Mouse (Mus musculus) frontal cortex, postnatal 25 days (tissue): ENCODE measurements around the gene Sipa1l1.

Source experiments
- DNase-seq, 2 experiments: peaks; one replicate each; pipeline ENCODE4 v3.0.0; 2022; ENCODE audit warnings: low spot score in 2 of 2

Gene Sipa1l1

DNA sequence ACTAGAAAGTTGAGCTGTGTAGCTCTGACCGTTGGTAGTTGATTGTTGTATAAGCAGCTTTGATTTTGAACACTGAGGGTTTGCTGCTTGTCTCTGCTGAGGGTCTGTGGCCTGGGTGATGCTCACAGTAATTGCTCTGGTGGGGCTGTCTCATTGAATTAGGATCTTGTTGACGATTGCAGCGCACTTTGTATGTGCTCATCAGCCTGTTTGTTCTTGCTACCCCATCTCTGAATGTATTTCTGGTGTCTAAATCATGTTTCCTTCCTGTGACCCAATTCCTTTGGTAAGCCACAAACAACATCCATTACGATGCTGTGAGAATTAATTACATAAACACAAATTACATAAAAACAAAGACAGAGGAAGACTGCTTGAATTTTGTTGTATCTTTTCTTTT is 39.5 kb downstream of the Sipa1l1 start:
- no peak for DNase-seq

DNA sequence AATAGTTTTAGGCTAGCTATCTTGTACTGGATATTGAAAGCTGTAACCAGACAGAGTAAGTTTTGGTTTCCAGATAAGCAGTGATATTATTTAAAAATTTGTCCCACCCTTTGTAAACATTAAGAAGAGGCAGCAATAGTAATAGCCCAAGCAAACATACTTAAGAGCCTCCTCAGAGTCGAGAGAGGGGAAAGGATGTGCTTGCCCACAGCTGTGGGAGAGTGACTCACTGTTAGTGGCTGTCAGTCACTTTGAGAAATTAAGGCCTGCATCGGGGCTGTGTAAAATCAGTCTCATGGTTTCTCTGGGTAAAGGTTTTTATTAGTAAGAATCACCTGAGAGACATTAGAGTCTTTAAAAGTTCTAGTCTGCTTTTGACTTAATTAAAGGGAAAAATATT is 40.6 kb downstream of the Sipa1l1 start:
- DNase-seq = no peak

DNA sequence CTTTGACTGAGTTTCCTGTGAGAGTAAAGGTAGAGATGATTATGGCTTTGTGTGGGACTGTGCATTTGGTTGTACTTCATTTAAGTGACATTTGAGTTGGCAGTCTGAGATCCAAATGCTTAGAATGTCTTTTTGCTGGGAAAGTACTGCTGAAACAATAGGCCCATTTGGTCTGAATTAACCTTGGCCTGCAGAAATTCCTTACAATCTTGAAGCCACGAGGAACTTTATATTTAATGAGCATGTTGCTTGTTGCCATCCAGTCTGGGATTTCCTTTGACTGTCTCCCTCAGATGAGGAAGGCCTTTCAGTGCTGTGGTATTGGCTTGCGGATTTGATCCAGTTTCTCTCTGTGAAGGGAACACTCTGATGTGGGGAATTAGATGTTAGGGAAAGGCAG is 43.9 kb downstream of the Sipa1l1 start:
- DNase-seq = no peak

DNA sequence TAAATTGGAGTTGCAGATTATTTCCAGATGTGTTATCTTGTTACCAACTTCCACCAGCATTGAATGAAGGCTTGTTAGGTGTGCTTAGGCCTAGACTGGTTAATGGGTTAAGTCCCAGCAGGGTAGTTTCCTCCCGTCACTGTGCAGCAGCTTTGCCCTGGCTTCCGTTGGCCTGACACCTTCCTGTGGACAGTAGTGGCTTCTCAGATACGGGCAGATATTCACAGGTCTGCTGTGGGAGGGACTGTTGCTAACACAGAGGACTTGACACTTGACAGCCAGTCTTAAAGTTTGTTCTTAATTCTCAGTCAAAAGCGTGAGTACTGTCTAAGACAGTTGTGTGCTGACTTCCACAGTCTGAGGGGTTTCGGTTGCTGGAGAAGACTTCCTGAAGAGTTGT is 45.8 kb downstream of the Sipa1l1 start:
- DNase-seq = no peak

DNA sequence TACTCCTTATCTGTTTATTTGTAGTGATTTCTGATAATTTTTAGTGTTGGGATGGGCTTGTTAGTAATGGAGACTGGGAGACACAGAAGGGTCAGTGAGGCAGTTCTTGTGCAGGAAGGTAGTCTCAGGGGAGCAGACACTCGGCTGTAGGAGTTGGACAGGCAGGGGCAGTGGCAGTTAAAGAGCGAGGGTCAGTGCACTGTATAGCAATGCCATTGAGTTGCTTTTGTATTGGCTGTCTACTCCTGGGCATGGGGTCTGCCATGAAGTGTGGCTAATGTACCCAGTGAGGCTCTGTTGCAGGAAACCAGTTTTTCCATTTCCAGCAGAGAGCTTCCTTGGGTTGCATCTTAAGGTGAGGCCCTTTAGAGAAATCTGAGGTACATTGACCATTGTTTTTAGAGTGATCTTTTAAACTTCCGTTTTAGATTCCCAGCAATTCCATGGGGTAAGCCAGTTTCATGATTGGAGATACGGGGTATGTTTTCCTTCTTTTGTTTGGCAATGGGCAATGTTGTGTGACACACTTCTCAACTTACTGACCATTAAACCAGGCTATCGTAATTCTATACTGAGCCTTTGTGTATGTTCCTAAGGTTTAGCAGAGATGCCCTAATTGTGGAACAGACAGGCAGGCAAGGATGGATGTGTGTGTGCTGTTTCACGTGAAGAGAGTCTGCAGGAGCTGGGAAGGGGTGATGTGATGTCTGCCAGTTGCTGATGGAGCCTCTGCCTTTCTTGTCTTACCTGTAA is 47.9 kb downstream of the Sipa1l1 start:
- DNase-seq = no peak

DNA sequence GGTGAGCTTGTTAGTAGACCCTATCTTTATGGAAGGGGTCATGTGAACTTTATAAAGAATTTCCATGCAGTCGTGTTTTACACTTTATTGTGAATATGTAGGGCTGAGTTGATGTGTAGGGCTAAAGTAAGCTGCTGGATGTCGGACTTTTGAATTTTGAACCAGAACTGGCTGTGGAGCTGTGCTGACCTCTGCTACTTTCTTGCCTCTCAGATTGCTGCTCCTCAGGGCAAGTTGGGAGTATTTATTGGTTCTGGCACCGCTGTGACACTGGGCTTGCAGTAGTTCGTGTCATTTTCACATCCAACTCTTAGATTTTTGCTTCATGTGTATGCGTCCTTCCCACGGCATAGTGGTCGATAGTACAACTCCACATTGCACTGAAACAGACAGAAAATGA is 49.1 kb downstream of the Sipa1l1 start:
- DNase-seq = no peak

DNA sequence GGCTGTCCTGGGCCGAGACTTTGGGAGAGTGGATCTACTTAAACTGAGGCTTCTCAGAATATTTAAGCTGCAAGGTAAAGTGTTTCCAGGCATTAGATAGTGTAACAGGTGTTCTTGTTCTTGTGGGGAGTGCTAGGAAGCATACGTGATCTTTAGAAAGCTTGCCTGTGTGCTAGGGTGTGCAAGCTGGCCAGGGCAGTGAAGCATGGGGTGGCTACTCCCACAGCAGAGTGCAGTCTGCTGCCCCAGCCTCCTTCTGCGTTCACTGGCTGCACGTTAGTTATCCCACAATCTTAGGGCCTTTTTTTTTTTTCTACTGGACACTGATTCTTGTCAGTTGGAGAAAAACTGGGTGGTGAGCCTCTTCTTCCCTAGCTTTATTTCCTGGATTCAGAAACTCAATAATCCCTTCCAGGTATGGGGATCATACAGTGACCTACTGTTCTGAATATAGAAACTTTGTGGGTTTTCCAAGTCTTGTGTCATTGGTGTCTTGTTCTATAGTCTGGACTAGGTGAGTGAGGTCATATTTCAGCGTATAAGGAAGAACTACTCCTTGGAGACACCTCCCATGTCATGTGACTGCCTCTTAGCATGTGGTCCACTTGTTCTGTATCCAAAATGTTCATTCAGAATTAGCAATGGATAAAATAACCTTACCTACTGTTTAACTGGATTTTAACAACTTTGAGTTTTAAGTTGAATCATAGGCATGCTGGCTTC is 51.4 kb downstream of the Sipa1l1 start:
- DNase-seq = no peak

DNA sequence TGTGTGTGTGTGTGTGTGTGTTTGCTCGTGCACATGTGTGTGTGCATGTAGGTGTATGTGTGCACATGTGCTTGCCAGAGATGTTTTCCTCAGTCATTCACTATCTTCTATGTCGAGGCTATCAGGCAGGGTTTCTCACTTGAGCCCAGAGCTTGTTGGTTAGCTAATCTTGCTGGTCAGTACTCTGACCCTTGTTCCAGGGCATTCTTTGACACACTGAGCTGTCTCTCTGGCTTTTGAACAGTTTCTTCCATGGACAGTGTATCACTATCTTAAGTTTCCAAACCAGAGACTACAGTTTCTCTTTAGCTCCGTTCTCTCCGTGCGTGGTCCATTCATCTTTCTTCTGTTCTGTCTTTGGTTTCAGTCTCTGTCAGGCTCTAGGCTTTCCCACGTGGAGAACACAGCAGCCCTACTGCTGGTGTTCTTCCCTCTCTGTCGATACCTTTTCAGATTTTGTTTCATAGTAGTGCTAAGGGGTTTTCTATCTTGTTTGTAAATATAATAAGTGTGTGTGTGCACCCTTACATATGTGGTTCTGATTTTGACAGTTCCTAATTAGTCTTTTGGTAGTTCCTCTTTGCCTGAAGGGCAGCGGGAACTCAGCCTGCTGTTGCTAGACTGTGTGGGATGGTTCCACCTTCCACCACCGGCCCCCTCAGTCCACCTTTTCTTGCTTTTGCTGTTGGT is 54.2 kb downstream of the Sipa1l1 start:
- DNase-seq = no peak

DNA sequence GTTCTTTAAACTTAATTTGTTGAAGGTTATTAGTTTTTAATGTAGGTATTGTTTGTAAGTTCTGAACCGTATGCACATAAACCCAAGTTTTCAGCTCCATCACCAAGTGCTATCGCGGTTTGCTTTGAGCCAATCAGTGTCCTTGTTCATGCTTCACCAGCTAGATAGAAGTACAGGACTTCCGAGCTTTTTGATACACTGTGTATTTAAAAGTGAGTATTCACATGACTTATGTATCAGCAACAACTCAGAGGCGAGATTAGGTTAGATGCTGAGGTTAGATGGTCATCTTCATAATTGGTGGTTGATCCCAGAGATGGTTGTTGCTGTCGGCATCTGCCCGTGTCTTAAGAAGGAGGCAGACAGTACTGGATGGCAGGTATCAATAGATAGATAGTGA is 55.7 kb downstream of the Sipa1l1 start:
- DNase-seq = no peak

DNA sequence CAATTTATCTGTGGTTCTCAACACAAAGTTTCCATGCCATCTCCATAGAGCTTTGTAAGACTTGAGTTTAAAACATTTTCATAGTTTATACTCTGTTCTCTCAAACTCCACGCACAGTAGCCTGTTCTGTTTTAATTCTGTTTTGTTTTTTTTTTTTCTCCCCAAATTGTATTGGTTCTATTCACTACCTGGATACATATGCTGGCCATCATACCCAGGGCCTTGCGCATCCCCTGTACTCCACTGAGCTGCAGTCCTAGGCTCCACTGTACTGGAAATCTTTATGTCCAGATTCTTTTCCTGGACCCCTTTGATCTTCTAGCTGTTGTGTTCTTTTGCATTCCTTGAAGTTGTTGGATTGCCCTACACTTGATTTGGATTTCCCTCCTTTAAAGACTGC is 56.2 kb downstream of the Sipa1l1 start:
- no peak for DNase-seq

DNA sequence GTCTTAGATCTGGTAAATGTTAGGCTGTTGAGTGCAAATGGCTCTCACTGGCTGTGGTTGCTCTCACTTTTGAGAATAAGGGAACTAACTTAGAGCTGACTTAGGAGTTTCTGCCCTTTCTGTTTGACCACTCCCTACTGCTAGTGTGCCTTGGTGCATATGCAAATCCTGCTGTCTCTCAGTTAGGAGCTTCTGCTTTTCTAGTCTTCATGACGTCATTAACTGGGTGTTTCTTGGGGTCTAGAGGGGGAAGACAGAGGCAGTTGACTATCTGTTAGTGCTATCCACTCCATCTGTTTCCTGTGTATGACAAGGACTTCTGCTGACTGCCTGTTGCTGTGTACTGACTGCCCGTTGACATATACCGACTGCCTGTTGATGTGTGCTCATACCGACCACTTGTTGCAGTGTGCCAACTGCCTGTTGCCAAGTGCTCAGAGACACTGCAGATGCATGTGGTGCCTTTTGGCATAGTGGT is 56.7 kb downstream of the Sipa1l1 start:
- no peak for DNase-seq

DNA sequence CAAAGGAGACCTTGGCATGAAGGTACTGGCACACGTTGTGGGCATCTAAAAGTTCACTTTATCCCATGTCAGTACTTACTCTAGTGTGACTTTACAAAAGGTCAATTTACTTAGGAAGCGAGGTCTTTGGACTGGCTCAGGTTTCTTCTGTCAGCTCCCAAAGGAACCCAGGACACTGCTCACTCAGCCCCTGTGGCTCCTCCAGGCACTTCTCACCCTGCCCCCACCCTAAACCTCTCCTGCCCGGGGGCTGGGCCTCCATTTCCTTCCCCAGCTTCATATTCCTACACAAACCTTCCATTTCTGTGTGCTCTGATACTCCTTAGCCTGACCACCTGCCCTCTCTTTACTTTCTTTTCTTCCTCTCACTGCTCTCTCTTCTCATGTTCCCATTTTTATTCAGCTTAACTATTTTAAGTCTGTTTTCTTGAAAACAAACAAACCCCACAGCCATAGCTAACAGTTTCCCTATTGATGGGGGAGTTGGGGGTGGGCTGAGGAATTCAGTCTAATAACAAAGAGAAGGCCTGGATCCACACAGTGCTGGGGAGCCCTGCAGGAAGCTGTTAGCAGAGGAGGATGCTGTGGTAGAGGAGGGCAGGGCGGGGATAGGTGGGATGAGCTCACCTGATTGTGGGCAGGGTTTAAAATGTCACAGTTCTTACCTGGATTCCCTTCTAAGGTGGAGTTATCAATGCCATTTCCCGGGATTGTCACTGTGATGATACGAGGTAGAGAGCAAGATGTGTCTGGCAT is 57.4 kb downstream of the Sipa1l1 start:
- no peak for DNase-seq

DNA sequence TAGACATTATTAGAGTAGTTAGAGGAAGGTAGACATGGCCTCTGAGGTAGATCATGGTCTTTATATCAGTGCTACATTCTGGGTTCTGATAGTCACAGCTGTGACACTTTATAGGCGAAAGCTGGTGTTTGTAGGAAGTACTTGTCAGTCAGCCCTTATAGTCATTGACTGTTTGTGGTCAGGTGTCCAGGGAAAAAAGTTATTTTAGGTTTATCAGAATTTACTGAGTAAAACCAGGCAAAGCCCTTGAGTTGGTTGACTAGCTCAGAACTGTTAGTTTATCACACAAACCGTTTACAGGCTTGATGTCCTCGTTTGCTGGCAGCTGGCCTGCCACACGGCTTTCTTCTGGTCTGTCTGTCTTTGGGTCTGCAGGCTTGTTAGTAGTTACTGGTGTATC is 61.0 kb downstream of the Sipa1l1 start:
- DNase-seq = no peak

DNA sequence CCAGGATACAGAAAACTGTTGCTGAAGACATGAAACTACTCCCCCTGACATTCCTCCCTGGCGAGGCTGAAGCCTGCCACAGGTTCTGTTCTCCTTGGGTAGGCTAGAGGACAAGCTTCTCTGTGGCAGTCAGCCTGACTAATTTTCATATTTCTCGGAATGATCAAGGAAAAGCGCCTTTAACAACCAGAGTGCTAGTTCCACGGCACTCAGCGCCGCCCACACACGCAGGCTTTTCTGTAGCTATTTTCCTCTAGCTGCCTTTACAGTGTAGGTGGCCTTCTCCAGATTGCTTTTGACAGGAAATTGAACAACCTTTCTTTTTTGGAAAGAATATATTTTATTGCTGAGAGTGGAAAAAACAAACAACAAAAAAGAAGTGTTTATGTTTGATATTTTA is 62.1 kb downstream of the Sipa1l1 start:
- peak; percentile 36 to 52 for DNase-seq

DNA sequence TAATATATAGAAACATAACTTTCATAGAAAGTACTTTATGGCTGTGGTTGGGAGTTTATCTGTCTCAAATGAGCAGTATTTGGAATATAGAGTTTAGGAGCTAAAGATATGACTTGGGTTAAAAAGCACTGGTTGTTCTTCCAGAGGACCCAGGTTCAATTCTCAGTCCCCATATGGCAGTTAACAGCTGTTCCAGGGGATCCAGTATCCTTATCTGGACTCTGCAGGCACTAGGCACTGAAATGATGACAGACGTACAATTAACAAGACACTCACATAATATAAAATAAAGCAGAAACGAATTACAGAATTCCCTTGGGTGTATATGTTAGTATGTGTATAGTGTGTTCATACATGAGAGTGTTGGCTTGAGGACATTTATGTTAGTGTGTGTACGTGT is 64.1 kb downstream of the Sipa1l1 start:
- DNase-seq = no peak

DNA sequence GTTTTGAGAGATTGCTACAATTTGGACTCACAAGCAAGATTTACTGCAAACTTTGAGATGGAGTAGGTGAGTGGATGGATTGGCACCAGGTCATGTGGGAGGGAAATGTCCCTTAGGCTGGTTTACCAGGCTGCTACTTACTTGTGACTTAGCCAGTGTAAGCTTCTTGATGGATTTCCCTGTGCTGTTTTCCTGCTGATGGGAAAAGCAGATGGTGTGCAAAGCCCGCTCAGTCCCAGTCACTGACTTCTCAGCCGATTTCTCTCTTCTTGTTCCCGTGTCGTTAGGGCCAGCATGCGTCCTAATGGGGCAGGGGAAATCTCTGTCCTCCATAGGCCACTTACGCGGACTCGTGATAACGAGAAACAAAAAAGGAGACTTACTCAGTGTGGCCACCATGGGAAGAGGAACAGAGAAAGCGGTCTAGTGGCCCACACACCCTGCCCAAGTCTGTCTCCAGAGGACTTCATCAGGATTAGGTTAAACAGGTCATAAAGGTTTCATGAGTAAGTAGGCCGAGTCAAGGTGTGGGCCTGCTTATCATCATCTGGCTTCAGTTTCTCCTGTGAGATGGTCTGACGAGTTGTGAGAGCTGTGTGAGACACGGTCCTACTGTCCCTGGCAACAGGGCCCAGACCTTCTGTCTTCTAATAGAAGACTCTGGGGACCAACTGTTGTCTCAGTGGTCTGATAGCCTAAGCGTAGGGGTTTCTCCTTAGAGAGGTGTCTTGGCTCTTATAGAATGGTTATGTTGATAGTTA is 65.5 kb downstream of the Sipa1l1 start:
- DNase-seq = no peak

DNA sequence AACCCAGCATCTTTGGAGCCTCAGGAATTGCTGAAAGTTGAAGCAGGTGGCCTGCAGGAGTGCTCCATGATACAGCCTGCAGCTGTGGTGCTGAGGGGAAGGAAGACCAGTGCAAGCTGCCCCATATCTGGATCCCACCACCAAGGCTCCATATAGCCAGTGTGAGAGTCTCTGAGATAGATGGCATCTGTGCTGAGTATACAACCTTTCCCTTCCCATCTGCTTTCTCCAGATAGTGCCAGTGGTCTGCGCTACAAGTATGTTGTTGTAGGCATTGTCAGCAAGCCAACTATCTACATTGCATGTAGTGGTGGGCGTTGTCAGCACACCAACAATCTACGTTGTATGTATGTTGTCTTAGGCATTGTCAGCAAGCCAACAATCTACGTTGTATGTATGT is 68.0 kb downstream of the Sipa1l1 start:
- no peak for DNase-seq

DNA sequence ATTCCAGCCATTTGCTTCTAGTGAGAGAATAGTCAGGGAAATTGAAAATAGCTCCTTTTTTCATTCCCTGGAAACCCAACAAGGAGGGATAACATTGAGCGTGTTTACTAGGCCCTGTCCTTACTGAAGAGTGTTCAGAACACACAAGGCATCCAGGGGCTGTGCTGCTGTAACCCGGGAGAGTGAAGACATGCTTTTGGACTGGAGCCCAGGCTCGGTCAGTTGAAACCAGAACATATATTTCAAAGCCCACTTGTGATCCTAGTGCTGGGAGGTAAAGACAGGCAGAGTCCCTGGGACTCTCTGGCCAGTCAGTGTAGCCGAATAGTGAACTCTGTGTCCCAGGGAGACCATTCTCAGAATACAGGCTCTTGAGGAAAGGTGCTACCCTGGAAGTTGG is 68.8 kb downstream of the Sipa1l1 start:
- DNase-seq = no peak

DNA sequence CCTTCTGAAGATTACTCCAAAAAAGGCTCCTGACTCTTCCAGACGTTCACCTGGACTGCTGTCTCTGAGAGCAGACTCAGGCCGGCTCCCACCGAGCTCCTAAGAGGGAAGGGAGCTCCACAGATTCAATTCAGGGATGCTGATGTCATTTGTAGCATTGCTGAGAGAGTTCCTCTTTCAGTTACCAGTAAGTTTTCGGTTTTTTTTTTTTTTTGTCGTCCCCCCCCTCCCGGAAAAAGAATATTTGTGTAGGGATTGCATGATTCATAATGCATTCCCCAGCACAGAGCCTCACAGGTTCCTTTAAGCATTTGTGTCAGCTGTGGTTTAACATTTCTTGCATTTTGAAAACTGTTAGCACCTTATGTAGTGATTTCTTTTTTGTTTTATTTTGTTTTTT is 71.6 kb downstream of the Sipa1l1 start:
- no peak for DNase-seq

DNA sequence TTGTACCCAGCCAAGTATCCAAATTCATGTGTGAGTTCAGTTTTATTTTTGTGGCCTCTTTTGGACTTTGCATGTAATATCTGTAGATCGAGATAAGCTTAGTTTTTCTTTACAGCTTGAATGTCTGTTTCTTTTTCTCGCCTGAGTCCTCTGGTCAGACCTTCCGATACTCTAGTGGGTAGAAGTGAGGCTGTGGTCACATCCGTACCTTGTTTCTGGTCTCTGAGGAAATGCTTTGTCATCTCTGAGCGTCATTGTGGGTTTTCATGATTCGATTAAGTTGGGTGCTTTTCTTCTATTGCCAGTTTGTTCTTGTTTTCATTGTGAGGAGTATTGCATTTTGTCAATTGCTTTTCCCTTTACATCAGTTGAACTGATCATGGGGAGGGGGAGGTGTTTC is 76.1 kb downstream of the Sipa1l1 start:
- DNase-seq = no peak

DNA sequence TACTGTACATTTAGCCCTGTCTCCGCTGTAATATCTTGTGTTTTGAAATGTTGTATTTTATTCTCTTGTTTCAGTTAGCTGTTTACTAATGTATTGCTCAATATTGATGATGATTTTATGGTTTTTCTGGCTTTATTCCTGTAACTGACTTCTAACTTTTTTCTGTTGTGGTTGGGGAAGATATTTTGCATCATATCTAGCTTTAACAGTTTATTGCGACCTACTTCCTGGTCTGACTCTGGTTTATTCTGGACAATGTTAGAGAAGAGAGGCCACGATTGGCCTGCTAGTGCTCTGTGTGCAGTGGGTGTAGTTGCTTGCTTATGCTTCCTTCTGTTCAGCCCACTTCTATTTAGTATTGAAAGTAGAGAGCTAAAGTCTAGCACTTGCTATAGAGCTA is 77.3 kb downstream of the Sipa1l1 start:
- no peak for DNase-seq
